Mouse (Mus musculus) monocyte, adult 2 months (primary cell): ENCODE data around the gene Trim23.
"Not testable (repeated sequence)": the region's sequence is repeated elsewhere in the genome, so short reads cannot be mapped to it uniquely, and the experiment has no call there.

Source experiments
- DNase-seq, 2 experiments: peaks; one replicate each; pipeline ENCODE4 v3.0.0; 2022; ENCODE audit warnings: low spot score in 2 of 2, low read depth in 1 of 2

Trim23 gene

GRCm38 (mm10) chr13:104178650-104179121 is at the start of gene Trim23:
TSS of gene Trim23 (plus strand) at chr13:104178797.
- peak; percentile 87 for DNase-seq

GRCm38 (mm10) chr13:104132561-104132960 is 46.0 kb upstream of the Trim23 start:
- no peak for DNase-seq

DNA sequence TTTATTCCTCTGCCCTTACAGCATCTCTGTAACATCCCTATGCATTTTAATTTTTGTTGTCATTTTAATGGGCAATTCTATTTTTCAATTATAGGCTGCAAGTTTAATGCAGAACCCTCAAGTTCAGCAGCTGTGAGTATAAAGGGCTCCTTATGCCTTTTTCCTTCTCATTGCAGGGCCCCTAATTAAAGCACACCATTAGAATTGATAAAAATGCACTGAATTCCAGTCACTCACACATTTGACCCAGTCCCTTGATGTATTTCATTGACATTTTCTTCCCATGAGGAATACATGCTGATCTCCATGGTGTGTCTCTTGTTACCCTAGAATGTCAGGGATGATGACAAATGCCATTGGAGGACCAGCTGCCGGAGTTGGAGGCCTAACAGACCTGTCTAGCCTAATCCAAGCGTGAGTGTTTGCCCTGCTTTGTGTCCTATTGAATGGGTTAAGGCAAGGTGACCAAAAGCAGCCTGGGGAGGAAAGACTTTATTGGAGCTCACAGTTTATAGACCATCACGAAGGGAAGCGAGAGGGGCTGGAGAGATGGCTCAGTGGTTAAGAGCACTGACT is 44.0 kb upstream of the Trim23 start:
- DNase-seq, result no peak

DNA sequence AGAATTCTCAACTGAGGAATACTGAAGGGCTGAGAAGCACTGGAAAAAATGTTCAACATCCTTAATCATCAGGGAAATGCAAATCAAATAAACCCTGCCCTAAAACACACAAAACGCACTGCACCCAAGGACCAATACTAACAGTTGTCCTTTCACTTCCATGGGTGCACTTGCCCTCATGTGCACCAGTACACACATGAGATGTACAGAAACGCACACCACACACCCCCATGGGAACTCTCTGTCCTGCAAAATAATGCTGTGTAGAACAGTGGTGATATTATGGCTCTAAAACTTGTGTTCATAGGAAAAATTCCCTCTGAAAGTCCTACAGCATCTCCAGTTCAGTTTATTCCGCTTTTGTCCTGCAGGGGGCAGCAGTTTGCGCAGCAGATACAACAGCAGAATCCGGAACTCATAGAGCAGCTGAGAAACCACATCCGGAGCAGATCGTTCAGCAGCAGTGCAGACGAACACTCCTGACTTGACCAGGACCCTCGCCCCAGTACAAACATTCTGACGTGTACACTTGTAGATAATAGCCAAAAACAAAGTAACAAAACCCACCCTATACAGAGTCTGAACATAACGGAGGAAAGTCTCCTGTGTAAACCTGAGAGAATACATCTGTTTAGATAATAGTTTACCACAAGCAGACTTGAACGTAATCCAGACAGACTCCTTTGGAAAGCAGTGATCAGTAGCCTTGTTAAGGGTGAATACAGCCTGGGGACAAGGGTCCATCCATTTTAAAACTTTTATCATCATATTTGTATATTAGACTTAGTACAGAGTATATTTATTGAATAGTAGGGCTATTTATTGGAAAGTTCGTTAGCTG is 39.0 kb upstream of the Trim23 start:
- peak; percentile 50 to 68 for DNase-seq

- no peak for DNase-seq
Observed at GRCm38 (mm10) chr13:104144871-104145270, 33.7 kb upstream of the Trim23 start.

- DNase-seq, result no peak
Observed at GRCm38 (mm10) chr13:104145646-104146045, 33.0 kb upstream of the Trim23 start.

- DNase-seq, result no peak
Observed at GRCm38 (mm10) chr13:104154180-104154579, 24.4 kb upstream of the Trim23 start.

- DNase-seq, result no peak
Observed at GRCm38 (mm10) chr13:104155106-104155505, 23.5 kb upstream of the Trim23 start.

DNA sequence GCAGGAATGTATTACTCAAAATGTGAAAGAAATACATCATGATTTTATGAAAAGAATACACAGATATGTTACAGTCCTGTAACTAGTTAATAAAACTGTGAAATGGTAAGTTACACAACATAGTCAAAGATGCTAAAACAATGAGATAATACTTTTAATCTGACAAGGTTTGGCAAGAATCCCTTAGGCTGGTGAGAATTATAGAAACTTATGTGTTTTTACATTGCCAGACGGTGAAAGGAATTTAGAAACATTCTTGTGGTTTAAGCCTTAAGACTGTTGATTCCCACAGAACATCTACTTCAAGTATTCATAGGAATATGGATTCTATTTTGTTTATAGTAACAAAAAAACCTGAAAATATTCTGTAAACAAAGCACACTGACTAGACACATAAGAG is 22.9 kb upstream of the Trim23 start:
- DNase-seq, result no peak

- no peak for DNase-seq
Observed at GRCm38 (mm10) chr13:104171711-104172110, 6.9 kb upstream of the Trim23 start.

DNA sequence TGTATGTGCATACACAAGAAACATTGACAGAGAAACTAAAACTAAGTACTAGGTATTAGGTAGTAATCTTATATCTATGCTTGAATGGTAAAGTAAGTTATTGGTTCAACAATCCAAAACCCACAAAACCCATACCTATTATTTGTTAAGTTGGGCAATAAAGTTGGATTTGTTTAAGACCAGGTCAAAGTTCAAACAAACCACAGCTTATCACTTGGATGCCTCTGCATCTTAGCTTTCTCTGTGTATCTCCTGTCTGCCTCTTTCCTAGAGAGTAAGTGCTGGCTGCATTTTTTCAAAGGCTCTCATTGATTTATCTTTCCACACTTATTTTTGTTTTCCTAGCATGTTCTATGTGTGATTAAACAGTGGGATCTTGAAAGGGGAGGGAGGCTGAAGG is 6.1 kb upstream of the Trim23 start:
- DNase-seq, result no peak

- DNase-seq, result no peak
Observed at GRCm38 (mm10) chr13:104176874-104177273, 1.7 kb upstream of the Trim23 start.

DNA sequence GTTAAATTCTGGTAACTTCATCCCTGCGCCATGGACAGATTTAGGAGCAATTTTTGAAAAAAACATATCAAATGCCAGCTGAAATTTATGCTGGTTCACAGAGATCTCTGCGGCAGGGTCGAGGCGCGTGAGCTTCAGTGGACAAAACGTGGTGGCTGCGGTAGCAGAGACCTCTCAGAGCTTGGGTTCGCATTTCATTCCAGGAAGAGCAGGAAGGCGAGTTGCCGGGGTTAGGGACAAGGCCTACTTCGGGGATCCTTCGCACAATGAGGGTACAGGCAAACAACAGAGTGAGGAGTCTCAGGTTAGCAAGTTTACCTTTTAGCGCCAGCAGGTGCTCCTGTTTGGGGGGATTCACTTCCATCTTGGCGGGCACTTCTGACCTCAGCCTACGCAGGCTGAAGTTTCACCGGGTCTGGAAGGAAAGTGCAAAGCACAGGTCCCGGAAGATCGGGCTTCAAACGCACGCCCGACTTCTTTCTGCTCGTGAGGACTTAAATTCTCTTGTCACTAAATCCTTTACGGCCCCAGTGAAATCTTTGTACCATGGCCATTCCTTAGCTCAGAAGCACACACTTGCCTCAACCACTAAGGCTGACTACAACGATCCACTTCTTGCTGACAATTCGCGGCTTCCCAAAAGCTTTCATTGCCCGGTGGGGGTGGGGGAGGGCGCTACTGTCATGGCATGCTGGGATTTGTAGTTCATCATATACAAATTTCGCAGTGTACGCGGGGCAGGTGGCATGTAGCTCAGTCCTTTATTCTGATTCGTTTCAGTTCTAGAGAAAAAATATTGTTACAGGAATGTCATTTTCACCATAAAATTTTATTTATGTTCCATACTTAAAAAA is 574 bp upstream of the Trim23 start, which contains the start of gene Trappc13:
Gene Trappc13, minus strand, starts transcription at position 674 of the 854 bp plus-strand sequence.
- no peak for DNase-seq

DNA sequence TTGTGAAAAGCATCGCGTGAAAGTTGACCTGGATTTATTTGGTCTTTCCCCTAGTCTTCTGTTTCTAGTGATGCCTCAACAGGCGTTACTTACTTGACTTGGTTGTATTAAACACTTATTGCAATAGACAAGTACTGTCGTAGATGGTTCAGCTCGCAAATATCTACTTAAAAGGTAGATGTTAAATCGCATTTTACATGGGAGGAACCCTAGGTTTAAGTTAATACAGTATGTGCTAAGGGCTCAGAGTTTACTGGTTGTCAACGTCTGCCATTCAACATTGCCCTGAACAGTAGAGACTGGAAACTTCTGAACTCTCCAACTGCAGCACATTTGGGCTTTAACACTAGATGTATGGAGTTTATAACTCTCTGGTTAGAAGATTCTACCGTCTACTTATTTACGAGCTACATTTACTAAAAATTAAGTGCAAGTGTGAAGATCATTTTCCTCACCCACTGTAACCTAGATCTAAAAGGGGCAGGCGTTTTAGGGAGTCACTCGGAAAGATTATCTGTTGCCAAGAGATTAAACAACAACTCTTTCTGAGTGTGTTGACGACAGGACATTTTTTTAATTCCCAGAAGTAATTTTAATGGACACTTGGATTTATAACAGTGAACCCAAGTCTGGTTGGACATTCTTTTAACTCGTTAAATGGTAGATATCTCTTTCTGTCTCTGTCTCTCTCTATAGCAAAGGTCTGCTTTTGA is 735 bp downstream of the Trim23 start:
- no peak for DNase-seq

- no peak for DNase-seq
Observed at GRCm38 (mm10) chr13:104187357-104187756, 8.8 kb downstream of the Trim23 start.

DNA sequence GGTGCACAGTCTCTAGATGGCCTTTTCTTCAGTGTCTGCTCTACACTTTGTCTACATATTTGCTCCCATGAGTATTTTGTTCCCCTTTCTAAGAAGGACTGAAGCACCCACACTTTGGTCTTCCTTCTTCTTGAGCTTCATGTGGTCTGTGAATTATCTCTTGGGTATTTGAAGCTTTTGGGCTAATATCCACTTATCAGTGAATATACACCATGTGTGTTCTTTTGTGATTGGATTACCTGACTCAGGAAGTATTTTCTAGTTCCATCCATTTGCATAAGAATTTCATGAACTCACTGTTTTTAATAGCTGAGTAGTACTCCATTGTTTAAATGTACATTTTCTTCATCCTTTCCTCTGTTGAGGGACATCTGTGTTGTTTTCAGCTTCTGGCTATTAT is 17.3 kb downstream of the Trim23 start:
- not testable (repeated sequence) for DNase-seq

DNA sequence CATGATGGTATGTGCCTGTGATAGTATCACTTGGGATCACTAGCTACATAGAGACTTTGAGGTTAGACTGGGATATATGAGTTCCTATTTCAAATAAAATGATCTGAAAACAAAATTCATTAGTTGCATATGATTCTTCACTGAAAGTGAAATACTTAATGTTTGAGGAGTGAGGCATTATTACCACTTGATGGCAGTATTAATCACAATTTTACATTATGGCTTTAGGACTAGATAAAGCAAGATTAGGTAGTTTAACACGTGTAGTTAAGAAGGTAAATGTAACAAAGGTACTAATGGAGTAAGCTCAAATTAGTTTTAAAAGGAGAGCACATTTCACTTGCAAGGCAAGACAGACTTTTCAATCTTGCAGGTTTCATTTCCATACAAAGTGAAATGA is 25.7 kb downstream of the Trim23 start:
- no peak for DNase-seq

- no peak for DNase-seq
Observed at GRCm38 (mm10) chr13:104227478-104227877, 48.9 kb downstream of the Trim23 start.

GRCm38 (mm10) chr13:104228384-104229066 is 49.9 kb downstream of the Trim23 start, which contains the start of the genes Cenpk and Ppwd1:
TSS of gene Cenpk (plus strand) at chr13:104228611.
TSS of gene Ppwd1 (minus strand) at chr13:104228843.
- peak; percentile 88 to 95 for DNase-seq

GRCm38 (mm10) chr13:104229181-104229580 is 50.6 kb downstream of the Trim23 start:
- no peak for DNase-seq
